Mouse (Mus musculus) G1E (cell line): Measurements from ENCODE around the gene Dph5. TPM values are rescaled to one million over a fixed set of nuclear protein-coding genes. Genes with fewer than 3 reads are reported as not detected.
"Not testable (repeated sequence)": the region's sequence is repeated elsewhere in the genome, so short reads cannot be mapped to it uniquely, and the experiment has no call there.

Experiments used
- ATAC-seq: 2 replicates; pipeline ENCODE4 v1.8.0; 2016; ENCODE audit warnings: mild to moderate bottlenecking; ENCODE audit not compliant: insufficient number of reproducible peaks, poor library complexity, low FRiP score, severe bottlenecking; ENCODE audit errors: extremely low read depth
- DNase-seq: peaks from one replicate; pipeline ENCODE4 v3.0.0; 2012; ENCODE audit warnings: low spot score
- H3K27me3 ChIP-seq: 2 replicates; pipeline ENCODE4 v1.6.1; 2012; ENCODE audit warnings: mild to moderate bottlenecking, low read length, inconsistent platforms; ENCODE audit not compliant: insufficient read depth
- H3K36me3 ChIP-seq: replicated peaks from 2 replicates; pipeline ENCODE3; 2012; ENCODE audit warnings: mild to moderate bottlenecking, inconsistent platforms
- H3K4me1 ChIP-seq: 2 replicates; pipeline ENCODE4 v1.6.1; 2012; ENCODE audit warnings: low read depth, low read length, inconsistent platforms, mixed read lengths; ENCODE audit not compliant: insufficient read depth
- H3K4me3 ChIP-seq: 2 replicates; pipeline ENCODE4 v1.5.1; 2012; ENCODE audit warnings: low read depth, mild to moderate bottlenecking, inconsistent platforms, low read length, moderate library complexity, mixed read lengths
- H3K9me3 ChIP-seq: replicated peaks from 2 replicates; pipeline ENCODE4 v1.6.1; 2012; ENCODE audit warnings: inconsistent platforms
- CTCF ChIP-seq: IDR thresholded peaks from 2 replicates; pipeline ENCODE4 v1.5.1; 2012; ENCODE audit warnings: low read depth, low read length, inconsistent platforms, mixed read lengths
- GATA1 ChIP-seq: IDR thresholded peaks from 2 replicates; pipeline ENCODE4 v1.6.1; 2012; ENCODE audit warnings: borderline replicate concordance, low read length, inconsistent platforms, mixed read lengths
- GATA2 ChIP-seq: IDR thresholded peaks from 2 replicates; pipeline ENCODE4 v1.6.1; 2012; ENCODE audit warnings: low read depth, low read length, inconsistent platforms, borderline replicate concordance
- POLR2AphosphoS5 ChIP-seq: IDR thresholded peaks from 2 replicates; pipeline ENCODE4 v1.6.1; 2012; ENCODE audit warnings: low read depth, low read length, inconsistent platforms; ENCODE audit not compliant: insufficient replicate concordance
- TAL1 ChIP-seq: conservative IDR thresholded peaks from 2 replicates; pipeline ENCODE4 v1.6.1; 2012; ENCODE audit warnings: low read depth, low read length, inconsistent platforms, mixed read lengths
- polyA plus RNA-seq: library from polyadenylated mRNA; stranded (reverse); fragments of >175 nt; gene quantifications from 2 replicates; pipeline ENCODE4 v1.2.3, GENCODE M21; 2012
- total RNA-seq, 2 experiments: library from RNA; stranded (forward) in 1 of 2; stranded (reverse) in 1 of 2; fragments of 200-1000 nt in 1 of 2; fragments of >200 nt in 1 of 2; fragmentation: Nextera tagmentation in 1 of 2; gene quantifications; 2 replicates each; pipeline ENCODE4 v1.2.3; 2014 to 2017

Gene Dph5
- total and polyA plus RNA-seq, 3 experiments: 1.7 to 54.7 (median 38.4) TPM

DNA sequence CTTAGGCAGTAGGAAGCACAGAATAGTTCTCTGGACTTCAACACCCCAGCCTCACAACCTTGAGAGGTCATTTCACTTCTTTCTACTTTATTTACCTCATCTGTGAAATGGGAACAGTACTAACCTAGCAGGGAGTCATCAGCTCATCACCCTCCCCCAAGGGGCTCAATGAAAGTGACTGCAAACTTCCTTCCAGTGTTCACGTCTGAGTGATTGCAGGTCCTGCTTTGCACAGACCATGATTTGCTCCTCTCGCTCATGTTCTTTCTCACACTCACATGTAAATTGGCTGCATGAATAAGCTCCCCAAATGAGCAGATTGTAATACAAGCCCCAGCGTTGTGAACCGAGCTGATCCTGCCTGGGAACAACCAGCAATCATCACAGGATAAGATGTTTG is 36.7 kb upstream of the Dph5 start:
- Histone ChIP-seq H3K4me3 (no peak overlapping the region), H3K36me3 (no peaks in the 10 kb centered on the region), H3K27me3 (peaks cover 11% of the 10 kb centered on the region), H3K4me1 (peaks cover 3% of the 10 kb centered on the region; the same call in 1 of the 2 replicates), H3K9me3 (no peaks in the 10 kb centered on the region)
- TF ChIP-seq POLR2AphosphoS5 (no peak), CTCF (no peak), GATA2 (no peak), GATA1 (no peak), TAL1 (no peak)
- DNase-seq (no peak), ATAC-seq (no peak)

DNA sequence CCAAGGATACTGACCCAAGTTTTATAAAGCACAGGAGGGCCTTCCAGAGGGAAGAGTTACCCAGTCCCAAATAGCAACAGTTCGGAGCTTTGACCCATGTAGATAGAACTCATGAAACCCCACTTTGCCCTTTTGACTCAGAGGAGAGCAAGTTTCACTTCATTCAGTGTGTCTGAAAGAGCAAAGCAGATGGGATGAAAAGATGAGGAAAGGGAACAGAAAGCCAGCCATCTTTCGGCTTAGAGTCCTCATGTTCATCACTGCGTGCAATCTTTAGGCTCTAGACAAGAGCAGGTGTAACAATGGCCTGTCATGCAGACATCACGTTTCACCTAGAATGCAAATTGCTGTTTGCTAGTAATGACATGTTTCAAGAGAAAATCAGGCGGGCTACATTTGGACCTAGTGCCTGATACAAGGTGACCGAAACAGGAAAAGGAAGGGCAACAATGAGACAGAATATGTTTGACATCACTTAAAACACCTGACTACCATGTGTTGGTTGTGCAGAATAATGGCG is 32.9 kb upstream of the Dph5 start:
- Histone ChIP-seq H3K27me3 (peaks cover 13% of the 10 kb centered on the region), H3K36me3 (no peaks in the 10 kb centered on the region), H3K4me1 (peaks cover 3% of the 10 kb centered on the region), H3K4me3 (no peak overlapping the region), H3K9me3 (no peaks in the 10 kb centered on the region)
- DNase-seq (no peak), ATAC-seq (no peak)
- TF ChIP-seq CTCF (no peak), GATA1 (no peak), POLR2AphosphoS5 (no peak), TAL1 (no peak), GATA2 (no peak)

DNA sequence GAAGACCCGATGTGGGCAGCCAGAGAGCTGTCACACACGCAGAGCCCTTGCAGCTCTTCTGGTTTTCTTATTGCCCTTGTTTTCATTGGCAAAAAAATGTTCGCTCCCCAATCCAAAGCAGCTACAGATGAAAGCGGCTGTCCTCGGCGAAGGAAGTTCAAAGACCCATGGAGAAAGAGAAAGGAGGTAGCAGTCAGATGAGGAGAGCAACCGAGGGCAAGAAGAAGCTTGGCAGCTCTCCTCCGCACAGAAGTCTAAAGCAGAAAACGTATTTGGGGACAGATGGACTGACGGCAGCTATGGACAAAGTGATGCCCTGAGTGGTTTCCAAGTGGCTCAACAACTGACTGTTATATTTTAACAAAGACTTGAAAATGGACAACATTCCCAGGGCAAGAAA is 32.1 kb upstream of the Dph5 start:
- H3K27me3 ChIP-seq: peaks cover 16% of the 10 kb centered on the region
- TF ChIP-seq GATA1 (no peak), POLR2AphosphoS5 (no peak), TAL1 (no peak), CTCF (no peak), GATA2 (no peak)
- ATAC-seq (no peak), DNase-seq (no peak)
- no peaks in the 10 kb centered on the region for H3K36me3 ChIP-seq
- H3K4me3 ChIP-seq: no peak overlapping the region
- no peaks in the 10 kb centered on the region for H3K9me3 ChIP-seq
- peaks cover 3% of the 10 kb centered on the region for H3K4me1 ChIP-seq

DNA sequence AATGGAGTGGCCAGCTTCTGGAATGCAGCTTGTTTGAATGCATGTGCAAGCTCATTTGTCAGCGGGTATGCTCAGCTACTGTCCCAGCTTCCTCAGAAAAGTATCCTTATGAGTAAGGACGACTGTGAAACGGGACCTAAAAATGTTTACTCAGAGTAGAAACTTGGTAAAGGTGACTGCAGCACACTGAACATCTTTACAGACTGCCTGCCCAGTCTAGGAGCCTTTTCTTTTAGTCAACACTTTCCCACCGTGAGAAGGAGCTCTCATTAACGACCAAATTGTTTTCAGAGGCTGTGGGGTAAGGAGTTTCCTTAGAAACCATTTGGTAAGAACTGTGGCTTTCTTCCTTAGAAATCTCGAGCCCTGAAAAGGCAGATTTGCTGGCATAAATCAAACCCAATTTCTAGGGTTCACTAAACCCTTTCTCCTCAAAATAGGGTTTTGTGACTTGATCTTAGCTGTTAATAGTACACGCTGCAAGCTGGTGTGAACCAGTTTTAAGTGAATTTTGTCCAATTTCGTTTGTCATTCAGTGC is 31.1 kb upstream of the Dph5 start:
- Histone ChIP-seq H3K9me3 (no peaks in the 10 kb centered on the region), H3K4me3 (no peak overlapping the region), H3K4me1 (peaks cover 3% of the 10 kb centered on the region), H3K36me3 (no peaks in the 10 kb centered on the region), H3K27me3 (peaks cover 16% of the 10 kb centered on the region)
- ATAC-seq (no peak), DNase-seq (no peak)
- TF ChIP-seq TAL1: no peak
- no peak for TF ChIP-seq CTCF
- TF ChIP-seq POLR2AphosphoS5: no peak
- no peak for TF ChIP-seq GATA1
- no peak for TF ChIP-seq GATA2

DNA sequence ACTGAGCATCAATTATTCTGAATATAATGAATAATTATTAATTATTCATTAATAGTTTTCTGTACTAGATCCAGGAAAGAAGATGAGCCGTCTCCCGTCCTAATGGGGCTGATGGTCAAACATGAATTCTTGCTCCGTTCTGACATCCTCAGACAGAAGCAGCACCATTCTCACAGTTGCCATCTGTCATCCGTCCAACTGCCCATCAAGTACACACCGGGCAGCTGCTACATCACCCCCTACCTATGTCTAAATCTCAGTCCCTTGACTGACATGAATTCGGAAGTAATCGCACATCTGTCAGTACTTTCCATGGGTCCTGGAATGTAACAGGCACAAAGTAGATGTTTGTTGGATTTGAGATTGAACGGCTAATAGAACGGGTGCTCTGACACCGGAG is 30.2 kb upstream of the Dph5 start:
- H3K4me1 ChIP-seq: peaks cover 3% of the 10 kb centered on the region
- H3K4me3 ChIP-seq: no peak overlapping the region
- no peaks in the 10 kb centered on the region for H3K9me3 ChIP-seq
- DNase-seq (no peak), ATAC-seq (no peak)
- H3K36me3 ChIP-seq: no peaks in the 10 kb centered on the region
- TF ChIP-seq TAL1: no peak
- TF ChIP-seq POLR2AphosphoS5: no peak
- no peak for TF ChIP-seq GATA1
- TF ChIP-seq GATA2: no peak
- H3K27me3 ChIP-seq: peaks cover 16% of the 10 kb centered on the region

DNA sequence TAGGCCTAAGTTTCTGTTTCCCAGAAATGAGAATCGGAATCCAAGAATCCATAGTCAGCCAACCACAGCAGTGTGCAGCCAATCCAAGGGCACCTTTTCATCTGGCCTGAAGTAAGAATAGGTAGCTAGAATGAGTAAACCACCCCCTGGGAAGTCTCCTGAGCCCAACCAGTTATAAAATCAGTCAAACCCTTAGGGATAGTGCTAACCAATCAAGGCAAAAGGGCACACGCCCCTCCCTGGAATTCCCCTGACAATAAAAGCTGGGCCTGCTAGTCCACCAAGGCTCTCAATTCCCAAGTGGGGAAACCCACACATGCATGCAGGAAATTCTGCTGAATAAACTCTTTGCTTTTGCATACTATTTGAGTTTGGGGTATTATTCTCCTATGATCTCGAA is 28.8 kb upstream of the Dph5 start:
- H3K4me3 ChIP-seq: no peak overlapping the region
- no peak for DNase-seq
- ATAC-seq: no peak
- TF ChIP-seq POLR2AphosphoS5 (no peak), TAL1 (no peak), CTCF (no peak), GATA1 (no peak), GATA2 (no peak)
- no peaks in the 10 kb centered on the region for H3K9me3 ChIP-seq
- peaks cover 10% of the 10 kb centered on the region for H3K4me1 ChIP-seq
- H3K36me3 ChIP-seq: no peaks in the 10 kb centered on the region
- peaks cover 16% of the 10 kb centered on the region for H3K27me3 ChIP-seq

DNA sequence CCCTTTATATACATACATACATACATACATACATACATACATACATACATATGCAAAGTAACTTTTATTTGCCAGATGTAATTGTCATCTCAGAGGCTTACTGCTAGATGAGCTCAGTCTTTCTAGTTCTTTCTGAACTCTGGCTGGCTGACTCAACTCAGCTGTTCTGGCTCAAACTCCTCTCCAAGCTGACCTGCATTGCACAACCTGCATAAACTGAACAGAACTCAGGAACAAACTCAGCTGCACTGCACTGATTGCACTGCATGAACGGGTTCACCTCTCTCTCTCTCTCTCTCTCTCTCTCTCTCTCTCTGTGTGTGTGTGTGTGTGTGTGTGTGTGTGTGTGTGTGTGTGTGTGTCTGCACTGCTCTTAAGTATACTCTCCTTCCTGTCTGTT is 26.9 kb upstream of the Dph5 start:
- Histone ChIP-seq H3K27me3 (peaks cover 10% of the 10 kb centered on the region; the same call in 1 of the 2 replicates), H3K4me1 (peaks cover 10% of the 10 kb centered on the region)
- not testable (repeated sequence) for DNase-seq, H3K9me3 ChIP-seq, ATAC-seq, H3K4me3 ChIP-seq, H3K36me3 ChIP-seq
